Mouse (Mus musculus) adrenal gland, postnatal 10 days (tissue): Measurements from ENCODE around the gene Rab1b. TPM values are rescaled to one million over a fixed set of nuclear protein-coding genes. Genes with fewer than 3 reads are reported as not detected.
A peak's percentile ranks its signal among the peaks of the same experiment; 100 is the strongest.

ENCODE experiments used
- DNase-seq: peaks from one replicate; pipeline ENCODE4 v3.0.0; 2021; ENCODE audit warnings: mixed read lengths
- total RNA-seq, 2 experiments: library from RNA; stranded (reverse); gene quantifications; 2 replicates each; pipeline ENCODE4 v1.2.3; 2021

Rab1b gene
- total RNA-seq, 2 experiments from 2014 or later: 179 to 197 TPM

GRCm38 (mm10) chr19:5051031-5051430, 55.8 kb downstream of the Rab1b start:
- peak; percentile 49 for DNase-seq

GRCm38 (mm10) chr19:5050047-5050905, 56.6 kb downstream of the Rab1b start, which contains the start of gene Rin1:
Rin1 (plus strand) TSS chr19:5050481.
- peak; percentile 54 for DNase-seq

GRCm38 (mm10) chr19:5049325-5049724, 57.5 kb downstream of the Rab1b start:
- no peak for DNase-seq

Other genes with a start within 250 kb of the Rab1b start
- gene Actn3, start 229.2 kb downstream of the Rab1b start, total RNA-seq: 10 to 100 TPM; 70.8 to 96.2 TPM
- gene Zdhhc24, start 228.4 kb downstream of the Rab1b start, total RNA-seq: 10 to 100 TPM; 12.5 to 13.9 TPM
- 10 to 100 TPM in 1 of 2 experiments, 1 to 10 TPM in 1; 7.4 to 10.3 TPM for gene Bbs1, start 200.4 kb downstream of the Rab1b start, total RNA-seq
- 10 to 100 TPM; 74.1 to 83.4 TPM for gene Dpp3, start 178.8 kb downstream of the Rab1b start, total RNA-seq
- gene Peli3, start 163.9 kb downstream of the Rab1b start, total RNA-seq: 1 to 10 TPM; 2.8 to 3.9 TPM
- gene Mrpl11, start 144.9 kb downstream of the Rab1b start, total RNA-seq: 10 to 100 TPM; 72.0 to 75.1 TPM
- under 1 TPM; 0.15 to 0.24 TPM for gene Npas4, start 116.8 kb downstream of the Rab1b start, total RNA-seq
- gene Slc29a2, start 83.2 kb downstream of the Rab1b start, total RNA-seq: 1 to 10 TPM; 3.2 to 5.1 TPM
- 10 to 100 TPM; 28.7 to 35.7 TPM for gene B4gat1, start 68.2 kb downstream of the Rab1b start, total RNA-seq
- 1 to 10 TPM; 1.8 to 2.8 TPM for gene AC124502.3, start 68.2 kb downstream of the Rab1b start, total RNA-seq
- gene Brms1, start 65.7 kb downstream of the Rab1b start, total RNA-seq: 10 to 100 TPM; 22.1 to 25.4 TPM
- gene Rin1, start 56.6 kb downstream of the Rab1b start, total RNA-seq: 1 to 10 TPM; 1.7 to 3.7 TPM
- 10 to 100 TPM; 28.1 to 37.5 TPM for gene Cd248, start 39.0 kb downstream of the Rab1b start, total RNA-seq
- 1 to 10 TPM; 2.4 to 3.2 TPM for gene Tmem151a, start 21.5 kb downstream of the Rab1b start, total RNA-seq
- 10 to 100 TPM; 88.3 to 96.8 TPM for gene Yif1a, start 18.5 kb downstream of the Rab1b start, total RNA-seq
- gene Cnih2, start 8.6 kb downstream of the Rab1b start, total RNA-seq: 1 to 10 TPM; 5.0 to 5.1 TPM
- 10 to 100 TPM; 28.0 to 40.2 TPM for gene Klc2, start 11.5 kb upstream of the Rab1b start, total RNA-seq
- 10 to 100 TPM; 23.3 to 28.7 TPM for gene Pacs1, start 166.0 kb upstream of the Rab1b start, total RNA-seq
- 100 to 1,000 TPM; 149 to 167 TPM for gene Sf3b2, start 188.4 kb upstream of the Rab1b start, total RNA-seq
- gene Gal3st3, start 191.3 kb upstream of the Rab1b start, total RNA-seq: under 1 TPM; 0.27 to 0.51 TPM
- gene Catsper1, start 228.7 kb upstream of the Rab1b start, total RNA-seq: not detected
- 1 to 10 TPM; 1.4 to 2.4 TPM for gene Cst6, start 242.5 kb upstream of the Rab1b start, total RNA-seq